Mouse (Mus musculus) MEL (cell line): ENCODE results near the gene Hoxb8. TPM values are rescaled to one million over a fixed set of nuclear protein-coding genes. Genes with fewer than 3 reads are reported as not detected.

Experiments used
- DNase-seq: peaks from one replicate; pipeline ENCODE4 v3.0.0; 2011; ENCODE audit warnings: low read depth, low spot score
- H3K27ac ChIP-seq: 2 replicates; pipeline ENCODE4 v1.5.1; 2012; ENCODE audit warnings: low read depth, mild to moderate bottlenecking, control low read depth, low read length, moderate library complexity; ENCODE audit not compliant: control insufficient read depth
- H3K27me3 ChIP-seq, 2 experiments: fragments of 150-350 bp in 1 of 2; sonication (generic) in 1 of 2; 2 replicates each; pipeline ENCODE4 v1.6.1; 2012; ENCODE audit warnings: low read length in 2 of 2, mild to moderate bottlenecking in 2 of 2, improper control_type of control experiment in 1 of 2, moderate library complexity in 1 of 2; ENCODE audit not compliant: insufficient read depth in 2 of 2, control insufficient read depth in 1 of 2
- H3K36me3 ChIP-seq, 2 experiments: 2 replicates each; pipeline ENCODE4 v1.6.1; 2012 to 2014; ENCODE audit warnings: low read length in 2 of 2, improper control_type of control experiment in 1 of 2, inconsistent platforms in 1 of 2, mild to moderate bottlenecking in 1 of 2; ENCODE audit not compliant: insufficient read depth in 2 of 2, control insufficient read depth in 1 of 2
- H3K4me1 ChIP-seq, 2 experiments: fragments of 150-350 bp in 1 of 2; sonication (generic) in 1 of 2; 2 replicates each; pipeline ENCODE4 v1.6.1; 2012; ENCODE audit warnings: low read length in 2 of 2, improper control_type of control experiment in 1 of 2, mild to moderate bottlenecking in 1 of 2; ENCODE audit not compliant: insufficient read depth in 2 of 2, control insufficient read depth in 1 of 2
- H3K4me3 ChIP-seq, 2 experiments: fragments of 150-350 bp in 1 of 2; sonication (generic) in 1 of 2; 2 replicates each; pipeline ENCODE4 v1.5.1; 2012; ENCODE audit warnings: low read depth in 2 of 2, low read length in 2 of 2, mild to moderate bottlenecking in 2 of 2, moderate library complexity in 2 of 2, control low read depth in 1 of 2, improper control_type of control experiment in 1 of 2; ENCODE audit not compliant: control insufficient read depth in 1 of 2, insufficient read depth in 1 of 2
- H3K79me2 ChIP-seq: 2 replicates; pipeline ENCODE4 v1.6.1; 2012; ENCODE audit warnings: mild to moderate bottlenecking, low read length, moderate library complexity; ENCODE audit not compliant: control insufficient read depth, poor library complexity, insufficient read depth
- H3K9ac ChIP-seq: 2 replicates; pipeline ENCODE4 v1.6.1; 2012; ENCODE audit warnings: low read depth, mild to moderate bottlenecking, control low read depth, low read length, moderate library complexity; ENCODE audit not compliant: control insufficient read depth, poor library complexity, severe bottlenecking
- H3K9me3 ChIP-seq: fragments of 150-350 bp; sonication (generic); replicated peaks from 2 replicates; pipeline ENCODE4 v1.6.1; 2012; ENCODE audit warnings: mild to moderate bottlenecking, low read length, improper control_type of control experiment, moderate library complexity; ENCODE audit not compliant: insufficient read depth
- BHLHE40 ChIP-seq: IDR thresholded peaks from 2 replicates; pipeline ENCODE4 v1.6.1; 2012; ENCODE audit warnings: low read depth, mild to moderate bottlenecking, inconsistent platforms, low read length, improper control_type of control experiment, borderline replicate concordance
- CHD1 ChIP-seq: IDR thresholded peaks from 2 replicates; pipeline ENCODE4 v1.6.1; 2012; ENCODE audit warnings: low read depth, mild to moderate bottlenecking, inconsistent platforms, low read length, improper control_type of control experiment
- ELF1 ChIP-seq: IDR thresholded peaks from 2 replicates; pipeline ENCODE4 v1.6.1; 2014; ENCODE audit warnings: low read depth, mild to moderate bottlenecking, inconsistent platforms, low read length, improper control_type of control experiment, moderate library complexity
- EP300 ChIP-seq, 2 experiments: IDR thresholded peaks; 2 replicates each; pipeline ENCODE4 v1.6.1; 2011; ENCODE audit warnings: improper control_type of control experiment in 2 of 2, low read length in 2 of 2, low read depth in 1 of 2, mild to moderate bottlenecking in 1 of 2
- JUND ChIP-seq: IDR thresholded peaks from 2 replicates; pipeline ENCODE4 v1.6.1; 2011; ENCODE audit warnings: low read depth, mild to moderate bottlenecking, improper control_type of control experiment, low read length
- MAFK ChIP-seq: IDR thresholded peaks from 2 replicates; pipeline ENCODE4 v1.6.1; 2011; ENCODE audit warnings: low read depth, mild to moderate bottlenecking, low read length, improper control_type of control experiment, borderline replicate concordance
- MAX ChIP-seq: IDR thresholded peaks from 2 replicates; pipeline ENCODE4 v1.6.1; 2011; ENCODE audit warnings: low read length, improper control_type of control experiment
- MAZ ChIP-seq: IDR thresholded peaks from 2 replicates; pipeline ENCODE4 v1.6.1; 2012; ENCODE audit warnings: low read depth, mild to moderate bottlenecking, inconsistent platforms, low read length, improper control_type of control experiment
- MEF2A ChIP-seq: IDR thresholded peaks from 2 replicates; pipeline ENCODE4 v1.6.1; 2014; ENCODE audit warnings: low read depth, mild to moderate bottlenecking, inconsistent platforms, low read length, improper control_type of control experiment; ENCODE audit not compliant: poor library complexity, insufficient replicate concordance, severe bottlenecking; ENCODE audit errors: extremely low read depth
- MYB ChIP-seq: IDR thresholded peaks from 2 replicates; pipeline ENCODE4 v1.6.1; 2011; ENCODE audit warnings: mild to moderate bottlenecking, low read depth, low read length, improper control_type of control experiment
- NRF1 ChIP-seq: IDR thresholded peaks from 2 replicates; pipeline ENCODE4 v1.6.1; 2014; ENCODE audit warnings: low read depth, mild to moderate bottlenecking, inconsistent platforms, low read length, improper control_type of control experiment, moderate library complexity; ENCODE audit not compliant: poor library complexity, insufficient read depth, severe bottlenecking
- POLR2A ChIP-seq, 2 experiments: IDR thresholded peaks; 2 replicates each; pipeline ENCODE4 v1.6.1; 2011 to 2012; ENCODE audit warnings: low read length in 2 of 2, mild to moderate bottlenecking in 2 of 2, control low read depth in 1 of 2, improper control_type of control experiment in 1 of 2, low read depth in 1 of 2, moderate library complexity in 1 of 2; ENCODE audit not compliant: control insufficient read depth in 1 of 2, insufficient read depth in 1 of 2, poor library complexity in 1 of 2
- POLR2AphosphoS2 ChIP-seq: IDR thresholded peaks from 2 replicates; pipeline ENCODE4 v1.6.1; 2011; ENCODE audit warnings: low read length, improper control_type of control experiment
- POLR2AphosphoS5 ChIP-seq: IDR thresholded peaks from 2 replicates; pipeline ENCODE4 v1.6.1; 2012; ENCODE audit warnings: low read depth, borderline replicate concordance, mild to moderate bottlenecking, inconsistent platforms, low read length, moderate library complexity, mixed read lengths
- RAD21 ChIP-seq: IDR thresholded peaks from 2 replicates; pipeline ENCODE4 v1.6.1; 2011; ENCODE audit warnings: mild to moderate bottlenecking, low read depth, low read length, improper control_type of control experiment
- RCOR1 ChIP-seq: IDR thresholded peaks from 2 replicates; pipeline ENCODE4 v1.6.1; 2012; ENCODE audit warnings: low read depth, mild to moderate bottlenecking, inconsistent platforms, low read length, improper control_type of control experiment
- TBP ChIP-seq: IDR thresholded peaks from 2 replicates; pipeline ENCODE4 v1.8.0; 2011; ENCODE audit warnings: low read depth, low read length, improper control_type of control experiment
- USF1 ChIP-seq: IDR thresholded peaks from 2 replicates; pipeline ENCODE4 v1.6.1; 2014; ENCODE audit warnings: low read depth, mild to moderate bottlenecking, inconsistent platforms, low read length, improper control_type of control experiment, moderate library complexity
- USF2 ChIP-seq, 2 experiments: IDR thresholded peaks; 2 replicates each; pipeline ENCODE4 v1.6.1; 2011 to 2012; ENCODE audit warnings: improper control_type of control experiment in 2 of 2, low read length in 2 of 2, borderline replicate concordance in 1 of 2, inconsistent platforms in 1 of 2, low read depth in 1 of 2, mild to moderate bottlenecking in 1 of 2; ENCODE audit not compliant: insufficient read depth in 1 of 2
- ZNF384 ChIP-seq: IDR thresholded peaks from 2 replicates; pipeline ENCODE4 v1.6.1; 2012; ENCODE audit warnings: low read depth, mild to moderate bottlenecking, inconsistent platforms, low read length, improper control_type of control experiment
- polyA plus RNA-seq, 2 experiments: library from polyadenylated mRNA; stranded (reverse) in 1 of 2; unstranded in 1 of 2; fragments of >175 nt in 1 of 2; fragments of >200 nt in 1 of 2; gene quantifications; 2 replicates each; pipeline versions ENCODE4 v1.2.1 to v1.2.4; 2012; ENCODE audit warnings: low replicate concordance in 2 of 2, low read depth in 1 of 2; ENCODE audit not compliant: insufficient read length in 2 of 2, insufficient read depth in 1 of 2, missing spikeins in 1 of 2
- total RNA-seq: library from RNA; depleted of rRNA; stranded (reverse); fragments of 300-350 nt; gene quantifications from 2 replicates; pipeline ENCODE4 v1.2.3, GENCODE M21; 2012

Gene Hoxb8
- total and polyA plus RNA-seq, 3 experiments: not detected

GRCm38 (mm10) chr11:96313806-96314428 is 32.2 kb downstream of the Hoxb8 start:
- no peaks in the 10 kb centered on the region; a peak in 3 of 4 replicates for H3K27me3 ChIP-seq
- H3K9ac ChIP-seq: no peak overlapping the region
- TF ChIP-seq BHLHE40 (no peak), POLR2AphosphoS2 (no peak), MAFK (no peak), NRF1 (no peak), RCOR1 (no peak), ELF1 (no peak), TBP (no peak), RAD21 (no peak), MEF2A (no peak)
- no peaks in the 10 kb centered on the region for H3K9me3 ChIP-seq
- H3K4me3 ChIP-seq: no peak overlapping the region
- H3K36me3 ChIP-seq: no peaks in the 10 kb centered on the region
- no peak for DNase-seq
- no peaks in the 10 kb centered on the region for H3K4me1 ChIP-seq
- H3K27ac ChIP-seq: no peak overlapping the region
- no peaks in the 10 kb centered on the region for H3K79me2 ChIP-seq

GRCm38 (mm10) chr11:96314671-96315343 is 33.1 kb downstream of the Hoxb8 start:
- Histone ChIP-seq H3K4me1 (no peaks in the 10 kb centered on the region), H3K9me3 (no peaks in the 10 kb centered on the region), H3K27ac (no peak overlapping the region), H3K9ac (no peak overlapping the region), H3K27me3 (no peaks in the 10 kb centered on the region; a peak in 3 of 4 replicates), H3K79me2 (no peaks in the 10 kb centered on the region), H3K4me3 (no peak overlapping the region), H3K36me3 (no peaks in the 10 kb centered on the region)
- DNase-seq: no peak
- TF ChIP-seq BHLHE40: no peak
- no peak for TF ChIP-seq POLR2AphosphoS5
- no peak for TF ChIP-seq POLR2A (IDR thresholded peaks at IDR 0.05; ENCODE audit: control insufficient read depth in 1 of 2, insufficient read depth in 1 of 2, low read depth in 1 of 2, low read length in 2 of 2, poor library complexity in 1 of 2)
- TF ChIP-seq NRF1: no peak
- no peak for TF ChIP-seq ELF1
- TF ChIP-seq MYB: no peak
- no peak for TF ChIP-seq USF1
- no peak for TF ChIP-seq ZNF384
- TF ChIP-seq RAD21: no peak
- no peak for TF ChIP-seq EP300 (IDR thresholded peaks at IDR 0.05; ENCODE audit: low read depth in 1 of 2, low read length in 2 of 2)
- no peak for TF ChIP-seq MEF2A
- no peak for TF ChIP-seq MAZ
- no peak for TF ChIP-seq MAX
- TF ChIP-seq TBP: no peak
- no peak for TF ChIP-seq USF2 (IDR thresholded peaks at IDR 0.05; ENCODE audit: borderline replicate concordance in 1 of 2, insufficient read depth in 1 of 2, low read depth in 1 of 2, low read length in 2 of 2)
- no peak for TF ChIP-seq RCOR1
- no peak for TF ChIP-seq JUND
- TF ChIP-seq CHD1: no peak
